Mouse (Mus musculus): ENCODE measurements around the gene C1qtnf7. TPM values are rescaled to one million over a fixed set of nuclear protein-coding genes. Genes with fewer than 3 reads are reported as not detected.

Gene C1qtnf7
- polyA plus RNA-seq, 1 experiment from 2014 or later, result 5.0 TPM

DNA sequence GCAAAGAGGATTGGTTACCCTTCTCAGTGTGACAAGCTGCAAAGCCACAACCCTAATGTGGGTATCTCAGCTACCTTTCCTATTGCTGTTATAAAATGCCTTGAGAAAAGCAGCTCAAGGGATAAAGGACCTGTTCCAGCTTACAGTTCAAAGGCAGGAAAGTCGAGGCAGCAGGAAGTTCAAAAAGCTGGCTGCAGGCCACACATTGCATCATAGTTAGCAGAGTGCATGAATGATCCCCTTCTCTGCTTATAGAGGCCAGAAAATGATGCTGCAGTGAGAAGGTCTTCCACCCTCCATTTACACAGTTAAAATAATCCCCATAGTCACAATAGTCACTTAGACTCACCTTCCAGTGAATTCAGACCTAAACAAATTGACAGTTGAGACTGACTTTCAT, 69.1 kb downstream of the C1qtnf7 start:
- H3K4me2 ChIP-seq, result no peak overlapping the region
- no peaks in the 10 kb centered on the region for H3K9me3 ChIP-seq (replicated peaks)
- no peak overlapping the region for H3K4me3 ChIP-seq (replicated peaks)
- H3K4me1 ChIP-seq, result peaks cover 5% of the 10 kb centered on the region; the same call in 1 of the 2 replicates
- no peaks in the 10 kb centered on the region for H3K27me3 ChIP-seq
- H3K9ac ChIP-seq, result no peak overlapping the region
- no peak for ATAC-seq (replicated peaks; ENCODE audit: low FRiP score)
- no peak overlapping the region for H3K27ac ChIP-seq
- 25% methylated on average over 1 of the region's 1 CpGs for WGBS
- H3K36me3 ChIP-seq, result no peaks in the 10 kb centered on the region

DNA sequence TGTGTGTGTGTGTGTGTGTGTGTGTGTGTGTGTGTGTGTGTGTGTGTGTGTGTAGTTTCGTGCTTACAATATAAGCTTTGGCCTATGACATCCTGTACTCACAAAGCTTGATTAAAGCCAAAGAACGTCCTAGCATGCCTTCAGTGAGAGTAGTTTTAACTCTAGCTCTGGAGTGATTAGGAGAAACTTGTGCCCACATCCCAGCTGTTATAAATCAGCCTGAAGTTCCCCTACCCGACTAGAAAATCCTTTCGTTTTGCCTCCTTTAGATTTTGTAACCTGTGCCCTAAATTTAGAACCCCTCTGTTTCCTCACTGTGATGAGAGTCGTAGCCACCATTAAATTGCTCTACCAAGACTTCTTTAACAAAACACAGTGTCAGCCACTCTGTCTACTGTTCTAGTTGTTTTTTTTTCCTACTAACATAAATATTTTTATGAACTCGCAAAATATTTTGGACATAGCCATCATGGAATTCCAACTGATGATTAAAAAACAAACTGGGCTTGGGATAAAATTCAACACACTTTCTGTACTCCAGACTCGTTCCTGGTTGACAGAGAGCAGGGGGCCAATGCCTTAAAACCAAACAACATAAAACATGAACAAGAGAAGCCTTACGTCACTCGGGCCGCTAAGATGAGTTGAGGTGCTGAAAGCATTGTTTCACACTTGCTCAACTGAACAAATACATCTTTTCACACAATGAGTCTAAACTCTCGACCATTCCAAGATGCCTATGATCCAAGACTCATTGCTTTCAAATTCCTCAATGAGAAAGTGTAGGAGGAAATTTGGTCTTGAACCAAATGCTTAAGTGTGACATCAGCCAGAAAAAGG, 70.3 kb downstream of the C1qtnf7 start:
- H3K9ac ChIP-seq, result no peak overlapping the region
- no peaks in the 10 kb centered on the region for H3K9me3 ChIP-seq (replicated peaks)
- H3K27ac ChIP-seq, result peak overlapping the region; percentile 55
- no peaks in the 10 kb centered on the region for H3K27me3 ChIP-seq
- H3K4me1 ChIP-seq, result peaks cover 5% of the 10 kb centered on the region; the same call in 1 of the 2 replicates
- no peak for ATAC-seq (replicated peaks; ENCODE audit: low FRiP score)
- WGBS, result 30% methylated on average over 11 of the region's 11 CpGs
- no peak overlapping the region for H3K4me3 ChIP-seq (replicated peaks)
- H3K36me3 ChIP-seq, result no peaks in the 10 kb centered on the region
- no peak overlapping the region for H3K4me2 ChIP-seq

DNA sequence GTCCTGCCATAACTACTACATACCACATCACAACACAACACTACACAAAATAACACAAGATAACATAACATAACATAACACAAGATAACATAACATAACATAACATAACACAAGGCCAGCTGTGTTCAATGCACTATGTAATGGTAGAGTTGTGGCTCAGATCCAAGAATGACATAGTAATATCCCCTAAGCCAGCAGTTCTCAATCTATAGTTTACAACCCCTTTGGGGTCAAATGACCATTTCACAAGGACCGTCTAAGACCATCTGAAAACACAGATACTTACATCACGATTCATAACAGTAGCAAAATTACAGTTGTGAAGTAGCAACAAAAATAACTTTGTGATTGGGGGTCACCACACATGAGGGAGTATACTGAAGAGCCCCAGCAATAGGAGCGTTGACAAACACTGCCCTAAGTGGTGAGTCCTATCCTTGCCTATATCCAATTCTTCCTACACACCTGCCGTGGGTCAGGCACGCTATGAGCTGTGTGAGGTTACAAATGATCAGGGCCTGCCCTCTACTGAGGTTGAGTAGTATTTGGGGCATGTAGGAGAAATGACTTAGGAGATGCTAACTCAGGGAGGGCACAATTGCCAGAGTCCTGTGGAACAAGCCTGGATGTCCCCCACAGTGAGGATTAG, 73.6 kb downstream of the C1qtnf7 start:
- Histone ChIP-seq H3K4me3 (replicated peaks) (no peak overlapping the region), H3K4me1 (peaks cover 5% of the 10 kb centered on the region; the same call in 1 of the 2 replicates), H3K9ac (no peak overlapping the region), H3K36me3 (no peaks in the 10 kb centered on the region), H3K4me2 (no peak overlapping the region), H3K9me3 (replicated peaks) (no peaks in the 10 kb centered on the region), H3K27me3 (no peaks in the 10 kb centered on the region), H3K27ac (peak overlapping the region; percentile 81)
- peak; percentile 65; the same call in 1 of the 2 replicates for ATAC-seq (replicated peaks; ENCODE audit: low FRiP score)
- 61% methylated on average over 5 of the region's 5 CpGs for WGBS

DNA sequence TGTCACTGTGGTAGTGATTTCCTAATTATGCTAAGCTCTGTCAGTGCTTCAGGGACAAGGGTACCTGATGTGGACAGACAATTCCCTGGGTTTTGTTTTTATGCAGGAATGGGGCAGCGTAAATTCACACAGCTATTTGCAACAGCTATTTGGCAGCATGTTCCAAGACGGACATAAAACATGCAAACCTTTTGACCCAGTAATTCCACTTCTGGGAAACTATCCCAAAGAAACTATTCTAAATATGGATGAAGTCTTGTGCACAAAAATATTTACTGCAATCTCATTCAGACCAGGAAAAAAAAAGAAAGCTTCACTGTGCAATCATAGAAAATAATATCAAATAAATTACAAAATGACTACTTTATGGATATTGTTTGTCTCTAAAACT, 74.1 kb downstream of the C1qtnf7 start:
- Histone ChIP-seq H3K36me3 (no peaks in the 10 kb centered on the region), H3K9ac (no peak overlapping the region), H3K27ac (peak overlapping the region; percentile 81), H3K4me1 (peaks cover 5% of the 10 kb centered on the region; the same call in 1 of the 2 replicates), H3K4me2 (no peak overlapping the region), H3K27me3 (no peaks in the 10 kb centered on the region), H3K4me3 (replicated peaks) (no peak overlapping the region), H3K9me3 (replicated peaks) (no peaks in the 10 kb centered on the region)
- 51% methylated on average over 2 of the region's 2 CpGs for WGBS
- ATAC-seq (replicated peaks; ENCODE audit: low FRiP score), result no peak

DNA sequence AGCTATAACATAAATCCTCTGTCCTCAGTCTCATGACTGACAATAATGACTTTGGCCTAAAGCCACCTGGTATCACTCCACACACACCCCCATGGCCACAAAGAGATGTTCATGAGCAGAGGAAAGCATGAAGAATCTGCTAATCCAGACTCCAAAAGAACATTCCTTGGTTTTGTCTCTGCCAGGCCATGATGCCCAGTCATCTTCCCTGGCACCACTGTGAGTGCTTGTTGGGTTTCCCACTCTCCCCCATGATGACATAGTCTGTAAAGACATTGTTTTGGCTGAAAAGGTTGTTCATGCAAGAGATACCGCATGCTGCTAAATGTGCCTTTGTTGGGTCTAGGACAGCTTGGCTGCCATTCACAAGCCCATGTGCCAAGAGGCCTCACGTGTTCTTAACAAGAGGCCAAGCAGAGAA, 75.0 kb downstream of the C1qtnf7 start:
- no peaks in the 10 kb centered on the region for H3K9me3 ChIP-seq (replicated peaks)
- H3K27me3 ChIP-seq, result no peaks in the 10 kb centered on the region
- H3K9ac ChIP-seq, result no peak overlapping the region
- no peak overlapping the region for H3K4me3 ChIP-seq (replicated peaks)
- no peak overlapping the region for H3K4me2 ChIP-seq
- no peaks in the 10 kb centered on the region for H3K36me3 ChIP-seq
- H3K27ac ChIP-seq, result no peak overlapping the region
- 84% methylated on average over 2 of the region's 2 CpGs for WGBS
- ATAC-seq (replicated peaks; ENCODE audit: low FRiP score), result no peak
- peaks cover 3% of the 10 kb centered on the region; the same call in 1 of the 2 replicates for H3K4me1 ChIP-seq

DNA sequence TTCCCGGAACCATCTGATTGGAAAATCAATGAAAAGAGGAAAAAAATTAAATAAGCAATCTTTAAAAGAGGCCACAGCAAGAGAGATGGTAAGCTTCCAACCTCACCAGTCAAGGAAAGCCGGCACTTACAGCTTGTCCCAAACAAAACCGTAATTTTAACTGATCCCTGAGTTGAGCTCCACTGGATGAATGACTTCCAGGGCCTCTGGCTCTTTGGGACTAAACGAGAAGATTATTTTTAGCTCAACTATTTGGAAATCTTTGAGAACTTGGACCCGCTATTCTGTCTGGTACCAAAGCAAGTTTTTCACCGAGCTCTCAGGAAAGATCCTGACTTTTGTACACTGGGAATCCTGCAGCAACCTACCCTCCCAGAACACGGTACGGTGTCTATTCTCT, 86.3 kb downstream of the C1qtnf7 start:
- H3K4me2 ChIP-seq, result no peak overlapping the region
- 85% methylated on average over 8 of the region's 8 CpGs for WGBS
- no peak overlapping the region for H3K4me3 ChIP-seq (replicated peaks)
- no peak for ATAC-seq (replicated peaks; ENCODE audit: low FRiP score)
- no peak overlapping the region for H3K9ac ChIP-seq
- H3K36me3 ChIP-seq, result no peaks in the 10 kb centered on the region
- no peaks in the 10 kb centered on the region for H3K4me1 ChIP-seq
- H3K27me3 ChIP-seq, result no peaks in the 10 kb centered on the region
- H3K27ac ChIP-seq, result no peak overlapping the region
- no peaks in the 10 kb centered on the region for H3K9me3 ChIP-seq (replicated peaks)

DNA sequence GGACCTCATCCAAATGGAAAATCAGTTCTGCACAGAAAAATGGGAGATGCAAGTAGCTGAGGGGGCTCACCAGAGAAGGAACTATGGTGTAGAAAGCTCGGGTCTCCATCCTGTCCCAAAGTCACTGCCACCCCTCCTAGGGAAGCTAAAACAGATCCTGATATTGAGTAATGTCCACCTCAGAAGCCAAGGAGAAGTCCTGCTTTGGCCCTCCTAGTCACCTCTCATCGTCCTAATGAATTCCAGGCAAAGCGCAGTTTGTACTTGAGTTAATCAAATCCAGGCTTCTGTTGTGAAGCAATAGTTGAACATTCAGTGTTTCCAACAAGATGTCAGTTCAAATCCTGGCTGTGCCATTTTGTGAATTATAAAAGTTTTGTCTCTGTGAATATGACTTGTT, 87.2 kb downstream of the C1qtnf7 start:
- H3K27ac ChIP-seq, result no peak overlapping the region
- no peaks in the 10 kb centered on the region for H3K36me3 ChIP-seq
- H3K27me3 ChIP-seq, result no peaks in the 10 kb centered on the region
- ATAC-seq (replicated peaks; ENCODE audit: low FRiP score), result no peak
- no peaks in the 10 kb centered on the region for H3K4me1 ChIP-seq
- no peak overlapping the region for H3K4me2 ChIP-seq
- H3K4me3 ChIP-seq (replicated peaks), result no peak overlapping the region
- 89% methylated on average over 3 of the region's 3 CpGs for WGBS
- no peaks in the 10 kb centered on the region for H3K9me3 ChIP-seq (replicated peaks)
- no peak overlapping the region for H3K9ac ChIP-seq

DNA sequence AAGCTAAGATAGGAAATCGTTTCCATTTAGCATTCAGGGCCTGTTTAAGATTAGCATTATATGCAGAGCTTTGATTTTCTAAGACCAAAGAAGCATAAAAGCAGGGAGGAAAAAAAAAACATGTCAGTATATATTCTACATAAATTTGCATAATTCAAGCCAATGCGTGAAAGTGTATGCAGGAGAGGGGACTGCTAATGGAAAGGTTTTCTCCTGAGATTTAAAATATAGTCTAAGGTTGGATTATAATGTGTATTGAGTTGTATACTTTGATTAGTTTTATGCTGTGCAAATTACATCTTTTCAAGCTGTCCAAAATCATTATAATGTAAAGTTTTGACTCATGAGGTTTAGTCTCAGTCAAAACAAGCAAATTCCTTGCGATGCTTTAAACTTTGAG, 88.2 kb downstream of the C1qtnf7 start:
- H3K4me1 ChIP-seq, result no peaks in the 10 kb centered on the region
- WGBS, result 86% methylated on average over 3 of the region's 3 CpGs
- no peaks in the 10 kb centered on the region for H3K36me3 ChIP-seq
- H3K9ac ChIP-seq, result no peak overlapping the region
- ATAC-seq (replicated peaks; ENCODE audit: low FRiP score), result no peak
- H3K4me3 ChIP-seq (replicated peaks), result no peak overlapping the region
- H3K4me2 ChIP-seq, result no peak overlapping the region
- no peak overlapping the region for H3K27ac ChIP-seq
- no peaks in the 10 kb centered on the region for H3K9me3 ChIP-seq (replicated peaks)
- no peaks in the 10 kb centered on the region for H3K27me3 ChIP-seq

DNA sequence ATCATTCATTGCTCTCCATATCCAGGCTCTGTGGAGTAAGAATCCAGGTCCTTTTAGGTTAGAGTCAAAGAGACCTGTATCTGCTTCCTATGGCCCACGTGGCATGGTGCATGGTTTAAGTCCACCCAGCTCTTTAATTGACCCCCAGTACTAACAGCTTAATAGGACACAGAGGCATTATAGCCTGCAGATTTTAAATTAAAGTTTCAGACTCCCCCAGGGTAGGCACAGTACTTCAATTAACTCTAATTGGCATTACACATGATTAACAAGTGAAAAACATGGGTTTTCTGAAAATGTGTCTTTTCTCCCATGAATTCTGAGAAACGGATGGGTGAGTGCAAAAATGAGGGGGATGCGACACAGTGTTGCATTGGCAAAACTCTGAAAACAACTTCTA, 92.7 kb downstream of the C1qtnf7 start:
- Histone ChIP-seq H3K27ac (no peak overlapping the region), H3K4me3 (replicated peaks) (no peak overlapping the region), H3K9ac (no peak overlapping the region), H3K36me3 (no peaks in the 10 kb centered on the region), H3K4me2 (no peak overlapping the region), H3K27me3 (no peaks in the 10 kb centered on the region), H3K4me1 (0 out of 2 replicates have a peak, but pooled peaks cover 5% of the 10 kb centered on the region), H3K9me3 (replicated peaks) (no peaks in the 10 kb centered on the region)
- ATAC-seq (replicated peaks; ENCODE audit: low FRiP score), result no peak
- WGBS, result 77% methylated on average over 3 of the region's 3 CpGs

DNA sequence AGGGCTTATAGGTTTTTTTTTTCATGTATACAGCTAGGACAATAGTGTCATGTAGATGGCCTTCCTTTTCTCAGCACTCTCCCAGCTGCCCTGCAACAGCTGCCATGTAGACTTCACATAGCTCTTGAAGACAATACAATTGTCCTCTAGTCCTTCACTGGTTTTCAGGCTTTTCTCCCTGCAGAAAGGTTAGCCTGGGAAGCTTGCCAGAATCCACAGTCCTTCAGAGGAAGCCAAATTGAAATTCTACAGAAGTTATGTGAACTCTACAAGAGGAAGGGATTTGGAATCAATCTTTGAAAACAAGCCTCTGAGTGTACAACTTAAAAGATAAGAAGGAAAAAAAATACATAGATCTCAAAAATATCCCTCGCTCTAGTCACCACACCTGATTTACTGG, 94.4 kb downstream of the C1qtnf7 start:
- H3K4me2 ChIP-seq, result no peak overlapping the region
- no peak overlapping the region for H3K4me3 ChIP-seq (replicated peaks)
- no peak overlapping the region for H3K27ac ChIP-seq
- H3K27me3 ChIP-seq, result no peaks in the 10 kb centered on the region
- H3K4me1 ChIP-seq, result 0 out of 2 replicates have a peak, but pooled peaks cover 5% of the 10 kb centered on the region
- no peaks in the 10 kb centered on the region for H3K9me3 ChIP-seq (replicated peaks)
- H3K36me3 ChIP-seq, result no peaks in the 10 kb centered on the region
- H3K9ac ChIP-seq, result no peak overlapping the region
- ATAC-seq (replicated peaks; ENCODE audit: low FRiP score), result no peak
- 48% methylated on average over 1 of the region's 1 CpGs for WGBS

DNA sequence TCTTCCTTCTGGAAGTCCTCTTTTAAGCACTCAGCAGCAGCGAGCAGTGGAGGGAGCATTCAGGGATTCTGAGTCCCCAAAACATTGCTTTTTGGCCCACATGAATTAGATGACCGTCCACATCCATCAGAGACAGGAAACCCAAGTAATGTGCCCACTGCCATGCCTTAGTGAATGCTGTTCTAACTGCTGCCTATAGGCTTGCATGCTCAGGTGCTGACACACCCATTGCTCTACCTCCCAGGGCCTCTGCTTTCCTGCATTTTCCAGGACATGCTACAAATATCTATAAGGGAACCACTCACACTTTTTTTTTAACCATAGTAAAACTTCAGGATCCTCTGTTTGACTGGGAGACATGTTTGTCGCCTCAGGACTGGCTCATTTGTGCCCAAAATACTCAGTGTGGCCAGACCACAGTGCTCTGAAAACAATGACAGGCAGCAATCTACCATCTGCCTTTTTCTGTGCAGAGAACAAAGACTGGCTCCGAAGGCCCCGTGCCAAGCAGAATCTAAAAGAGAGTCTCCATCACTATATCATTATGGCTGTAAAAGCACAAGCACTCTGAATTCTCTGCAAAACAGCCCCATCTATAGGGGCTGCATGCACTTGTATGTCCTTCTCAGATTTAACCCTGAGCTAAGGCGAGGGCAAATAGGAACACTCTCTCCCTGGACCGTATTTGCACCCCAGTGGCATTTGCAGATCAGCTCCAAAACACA, 106.4 kb downstream of the C1qtnf7 start:
- H3K27ac ChIP-seq, result no peak overlapping the region

DNA sequence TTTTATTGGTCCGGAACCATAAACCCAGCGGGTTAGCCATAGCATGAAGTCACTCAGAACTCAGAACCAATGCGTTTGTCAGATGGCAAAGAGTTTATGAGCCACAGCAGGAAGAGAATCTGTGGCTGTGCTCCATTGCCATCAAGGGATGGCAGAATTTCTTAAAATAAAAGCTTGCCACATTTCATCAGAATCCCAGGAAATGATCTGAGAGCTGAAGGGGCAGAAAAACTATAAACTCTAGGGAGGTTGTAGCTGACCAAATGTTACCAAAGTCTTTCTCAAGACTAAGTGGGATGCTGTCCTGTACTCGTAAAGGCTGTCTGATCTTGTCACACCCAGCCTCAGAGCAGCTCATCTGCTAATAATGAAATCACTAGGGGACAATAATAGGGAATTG, 110.1 kb downstream of the C1qtnf7 start:
- Histone ChIP-seq H3K36me3 (no peaks in the 10 kb centered on the region), H3K4me1 (no peaks in the 10 kb centered on the region), H3K9ac (no peak overlapping the region), H3K27me3 (no peaks in the 10 kb centered on the region), H3K4me2 (no peak overlapping the region), H3K9me3 (replicated peaks) (no peaks in the 10 kb centered on the region), H3K27ac (no peak overlapping the region), H3K4me3 (replicated peaks) (no peak overlapping the region)
- 61% methylated on average over 4 of the region's 4 CpGs for WGBS
- ATAC-seq (replicated peaks; ENCODE audit: low FRiP score), result no peak

More for the DNA sequence above, 106.4 kb downstream of the C1qtnf7 start:
- Histone ChIP-seq H3K4me1 (no peaks in the 10 kb centered on the region), H3K27me3 (no peaks in the 10 kb centered on the region), H3K9ac (no peak overlapping the region), H3K9me3 (replicated peaks) (no peaks in the 10 kb centered on the region), H3K4me2 (no peak overlapping the region), H3K4me3 (replicated peaks) (no peak overlapping the region), H3K36me3 (no peaks in the 10 kb centered on the region)
- ATAC-seq (replicated peaks; ENCODE audit: low FRiP score), result no peak
- WGBS, result 69% methylated on average over 7 of the region's 7 CpGs

Data from kidney, embryonic 15.5 days (tissue).